Mouse (Mus musculus): Measurements from ENCODE around the gene Ube2h.

GRCm38 (mm10) chr6:30175918-30176421 is 128.4 kb downstream of the Ube2h start:
- TF ChIP-seq GATA1 (IDR thresholded peaks at IDR 0.05; ENCODE audit: low read length) (no peak), TAL1 (IDR thresholded peaks at IDR 0.05; ENCODE audit: low read length) (no peak)
